Mouse (Mus musculus) adrenal gland (tissue): ENCODE measurements around the gene Pkhd1.

Experiments used
- intact Hi-C: fragments of 180-260 bp; cut with DNase I; formaldehyde crosslinking; loops from one replicate; pipeline ENCODE4 v1.15.1; 2025
- long read RNA-seq, 2 experiments: library from polyadenylated mRNA; unstranded; transcript quantifications; one replicate each; pipeline ENCODE4 v2.0.0; 2020; ENCODE audit warnings: borderline replicate concordance in 1 of 2; ENCODE audit not compliant: insufficient replicate concordance in 1 of 2

Pkhd1 gene
- long read RNA-seq, experiment 1, partial matches to known transcripts = 0 of 1 reads
- long read RNA-seq, experiment 1, other reads (novel, unspliced or antisense) = 1 of 1 reads
- long read RNA-seq, experiment 2 = 0 reads

- intact Hi-C loops = no loop called here
Measured at GRCm38 (mm10) chr1:20617849-20618530, at the start of gene Pkhd1. Pkhd1 (minus strand) TSS chr1:20618064.

DNA sequence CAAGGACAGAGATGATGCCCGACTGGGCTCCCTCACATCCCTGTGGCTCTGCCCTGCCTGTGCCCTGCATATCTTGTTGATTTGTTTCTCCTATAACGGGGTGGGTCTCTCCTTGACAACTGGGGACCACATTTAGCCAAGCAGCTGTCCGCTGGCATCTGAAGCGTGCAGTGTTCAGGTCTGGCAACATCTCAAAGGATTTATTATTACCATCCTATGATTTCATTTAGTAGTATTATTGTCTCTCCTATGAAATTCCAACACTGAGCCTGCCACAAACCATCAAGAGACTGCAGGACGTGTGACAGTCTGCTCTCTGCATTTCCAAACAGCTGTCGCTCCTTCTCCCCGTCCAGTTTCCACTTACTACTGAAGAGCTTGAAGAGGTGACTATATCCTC, 49.7 kb upstream of the Pkhd1 start:
- intact Hi-C loops = no loop called here

DNA sequence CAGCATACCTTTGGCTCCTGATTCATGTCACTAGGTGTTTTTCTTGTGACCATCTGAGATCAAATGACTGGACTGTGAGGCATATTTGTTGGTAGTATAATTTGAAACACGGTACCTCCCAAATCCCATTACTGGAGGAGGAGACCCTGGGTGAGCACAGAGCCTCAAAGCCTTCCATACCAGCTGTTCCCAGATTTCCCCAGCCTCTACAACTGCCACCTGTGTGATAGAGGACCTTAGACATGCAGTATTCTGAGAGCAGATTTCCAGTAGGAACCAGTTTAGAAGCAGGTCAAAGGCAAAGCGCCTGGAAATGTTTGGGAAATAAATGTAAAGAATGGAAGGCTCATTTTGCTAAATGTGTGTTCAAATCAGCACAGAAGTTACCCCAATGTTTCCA, 48.4 kb upstream of the Pkhd1 start:
- intact Hi-C loops = no loop called here

- intact Hi-C loops = no loop called here
Measured at GRCm38 (mm10) chr1:20655085-20655484, 37.2 kb upstream of the Pkhd1 start.

DNA sequence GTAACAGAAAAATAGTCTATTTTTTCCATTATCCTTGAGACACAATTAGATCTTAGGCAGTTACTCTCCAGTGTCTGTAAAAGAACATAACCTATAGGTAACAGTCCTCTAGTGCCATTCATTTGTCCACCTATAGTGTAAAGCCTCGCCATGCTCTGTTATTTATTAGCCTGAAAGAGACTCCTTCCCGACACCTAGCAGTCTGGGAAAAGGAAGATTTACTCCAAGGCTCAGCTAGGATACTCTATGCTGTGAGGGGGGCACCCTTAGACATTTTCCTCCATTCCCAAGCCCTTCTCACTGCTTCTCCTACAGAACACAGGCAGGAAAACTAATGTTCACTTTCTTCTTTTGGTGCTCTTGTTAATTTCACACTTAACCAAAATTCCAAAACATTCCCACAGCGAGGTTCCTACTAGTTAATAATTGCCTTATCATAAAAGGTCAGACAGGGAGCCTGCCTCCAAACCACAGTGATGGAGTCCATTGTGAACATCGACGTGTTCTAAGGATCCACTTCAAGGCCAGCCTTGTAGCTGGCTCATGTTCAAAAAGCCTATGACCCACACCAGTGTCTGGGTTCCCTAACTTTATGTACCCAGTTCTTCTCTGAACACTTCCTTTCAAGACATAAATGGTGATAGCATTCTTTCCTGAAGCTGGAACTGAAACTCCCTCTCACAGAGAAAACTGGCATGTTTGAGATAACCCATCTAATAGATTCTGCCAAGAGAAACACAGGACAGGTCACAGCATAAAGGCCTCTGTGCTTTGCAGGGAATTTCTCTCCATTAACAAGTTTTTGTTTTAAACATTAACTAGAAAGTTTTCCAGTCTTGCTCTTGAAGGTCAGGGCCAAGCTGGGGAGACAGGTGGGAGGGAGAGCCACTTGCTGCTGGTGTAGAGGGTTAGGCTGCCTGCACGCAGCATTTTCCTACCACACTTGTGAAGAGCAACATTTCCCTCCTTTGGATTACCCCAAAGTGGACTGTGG, 35.9 kb upstream of the Pkhd1 start:
- intact Hi-C loops = no loop called here

- intact Hi-C loops = no loop called here
Measured at GRCm38 (mm10) chr1:20634856-20635255, 17.0 kb upstream of the Pkhd1 start.

DNA sequence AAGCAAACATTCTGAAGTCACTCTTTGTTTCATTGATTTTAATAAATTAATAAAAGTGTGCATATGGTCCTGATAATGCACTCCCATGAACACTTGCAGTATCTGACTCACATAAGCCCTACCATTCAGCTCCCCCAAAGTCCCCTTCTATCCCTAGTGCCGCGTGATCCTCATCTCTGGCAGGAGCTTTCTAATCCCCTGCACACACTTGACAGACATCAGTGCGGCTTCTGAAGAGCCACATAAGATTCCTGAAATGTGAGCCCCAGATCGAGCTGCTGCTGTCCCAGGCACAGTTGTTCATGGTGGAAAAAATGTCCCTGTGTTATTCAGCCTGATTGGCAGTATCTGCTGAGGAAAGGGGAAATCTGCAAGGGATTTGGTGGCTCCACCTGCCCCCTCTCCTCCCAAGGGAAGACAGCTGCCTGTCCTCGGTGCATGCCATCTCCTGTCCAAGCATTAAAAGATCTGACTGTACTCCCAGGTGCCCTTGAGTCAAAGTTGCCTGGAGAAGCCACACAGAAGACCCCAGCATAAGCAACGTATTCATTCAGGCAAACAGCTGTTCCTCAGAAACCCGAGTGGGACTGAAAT, 15.5 kb upstream of the Pkhd1 start:
- intact Hi-C loops = no loop called here

GRCm38 (mm10) chr1:20624564-20624963, 6.7 kb upstream of the Pkhd1 start:
- intact Hi-C loops = no loop called here

DNA sequence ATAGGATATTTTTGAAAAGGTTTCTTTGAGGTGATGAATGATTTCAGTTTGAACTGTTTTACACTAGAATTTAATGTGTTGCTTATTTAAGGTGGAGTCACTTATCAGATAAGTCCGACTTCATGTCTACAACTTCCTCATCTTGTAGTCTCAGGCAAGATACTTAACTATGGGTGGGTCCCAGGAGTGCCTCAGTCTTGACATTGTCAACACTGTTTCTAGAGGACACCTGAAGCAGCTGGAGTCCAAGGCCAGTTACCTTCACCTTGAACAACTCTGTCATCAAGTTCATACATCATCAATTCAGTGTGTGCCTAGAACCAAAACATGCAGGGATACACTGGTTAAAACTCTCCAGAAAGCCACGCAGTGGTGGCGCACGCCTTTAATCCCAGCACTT, 5.5 kb upstream of the Pkhd1 start:
- intact Hi-C loops = no loop called here

- intact Hi-C loops = no loop called here
Measured at GRCm38 (mm10) chr1:20620611-20621010, 2.7 kb upstream of the Pkhd1 start.

DNA sequence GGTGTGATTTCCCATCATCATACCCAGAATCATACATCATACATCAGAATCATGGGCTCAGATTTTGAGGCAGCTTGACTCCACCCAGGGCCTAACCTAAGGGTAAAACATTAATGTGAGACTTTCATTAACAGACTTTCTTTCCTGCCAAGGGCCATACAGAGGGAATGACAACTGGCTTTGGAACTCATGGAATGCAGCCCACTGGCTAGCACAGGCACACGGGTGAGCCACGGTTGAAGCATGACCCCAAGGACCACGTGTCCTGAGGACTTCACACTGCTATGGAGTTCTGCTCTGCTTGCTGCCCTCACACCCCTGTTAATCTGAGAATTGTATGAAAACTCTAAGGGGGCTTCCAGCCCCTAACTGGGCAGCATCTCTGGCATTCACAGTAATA, 1.5 kb upstream of the Pkhd1 start:
- intact Hi-C loops = no loop called here

DNA sequence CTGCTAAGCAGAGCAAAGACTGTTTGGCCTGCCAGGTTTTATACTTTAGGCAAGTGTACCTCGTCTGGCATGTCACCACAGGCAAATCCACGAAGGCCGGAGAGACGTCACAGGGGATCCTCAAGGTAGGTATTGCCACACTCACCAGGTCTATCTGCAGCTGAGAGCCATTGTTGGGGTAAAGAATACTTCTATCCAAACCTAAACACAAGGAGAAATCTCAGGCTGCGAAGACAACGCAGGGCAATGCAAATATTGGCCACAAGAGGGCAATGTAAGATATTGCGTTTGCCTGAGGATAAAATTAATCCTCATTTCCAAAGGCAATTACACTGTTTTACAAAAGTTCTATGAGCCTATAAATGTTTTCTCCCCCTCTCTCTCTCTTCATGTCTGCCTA, 5.2 kb downstream of the Pkhd1 start:
- intact Hi-C loops = loop anchor here (5.0 kb wide), 1 partner anchor 190 kb away; no protein-coding TSS in a partner anchor

DNA sequence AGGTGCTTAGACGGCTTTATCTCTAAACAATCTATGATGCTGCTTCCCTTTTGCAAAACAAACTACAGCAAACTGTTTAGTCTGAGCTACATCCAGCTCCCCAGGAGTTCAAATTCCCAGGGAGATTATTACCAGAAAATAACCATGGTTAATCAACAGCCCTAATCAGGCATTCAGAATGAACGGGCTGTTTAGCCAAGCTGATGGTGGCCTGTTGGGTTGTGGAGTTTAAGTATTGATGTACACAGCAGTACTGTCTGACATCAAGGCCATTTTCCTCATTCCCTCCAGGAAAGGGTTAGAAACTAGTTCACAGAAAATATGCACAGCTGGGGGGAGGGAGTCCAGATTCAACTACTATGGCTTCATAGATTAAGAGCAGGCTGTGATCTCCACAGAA, 12.4 kb downstream of the Pkhd1 start:
- intact Hi-C loops = no loop called here

- intact Hi-C loops = no loop called here
Measured at GRCm38 (mm10) chr1:20590488-20590887, 27.4 kb downstream of the Pkhd1 start.

DNA sequence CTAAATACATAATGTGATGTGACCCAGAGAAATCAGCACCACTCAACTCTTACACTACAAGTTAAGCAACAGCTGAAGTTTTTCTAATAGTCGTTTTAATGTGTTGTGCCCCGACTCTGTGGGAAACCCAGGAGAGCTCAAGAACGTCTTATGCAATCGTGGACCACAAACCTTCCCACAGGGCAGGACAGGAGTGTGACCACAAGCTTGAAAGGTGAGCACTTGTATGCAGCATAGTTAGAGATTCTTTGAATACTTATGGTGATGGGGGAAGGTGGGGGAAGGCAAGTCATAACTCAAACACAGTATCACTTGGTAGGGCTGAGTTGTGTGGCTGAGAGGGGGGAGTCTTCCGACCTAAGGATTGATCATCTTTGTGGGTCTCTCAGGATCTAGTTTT, 46.4 kb downstream of the Pkhd1 start:
- intact Hi-C loops = no loop called here

GRCm38 (mm10) chr1:20569430-20569829, 48.4 kb downstream of the Pkhd1 start:
- intact Hi-C loops = no loop called here

DNA sequence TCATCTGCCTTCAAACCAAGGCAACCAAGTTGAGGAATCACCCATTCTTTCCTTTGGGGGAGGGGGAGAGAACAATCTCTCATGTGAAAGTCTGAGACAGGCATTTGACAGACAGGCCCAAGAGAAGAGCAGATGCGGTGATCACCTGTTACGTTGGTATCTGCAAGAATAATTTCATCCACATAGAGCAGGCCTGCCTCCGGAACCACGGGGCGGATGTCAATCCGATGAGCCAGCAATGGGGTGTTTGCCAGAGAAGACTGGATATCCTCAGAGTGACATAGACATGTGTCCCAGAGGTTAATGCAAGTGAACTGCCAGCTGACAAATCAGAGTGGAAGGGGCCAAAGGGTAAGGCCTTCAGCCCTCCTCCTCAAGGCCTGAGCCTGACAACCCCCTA, 59.4 kb downstream of the Pkhd1 start:
- intact Hi-C loops = no loop called here

DNA sequence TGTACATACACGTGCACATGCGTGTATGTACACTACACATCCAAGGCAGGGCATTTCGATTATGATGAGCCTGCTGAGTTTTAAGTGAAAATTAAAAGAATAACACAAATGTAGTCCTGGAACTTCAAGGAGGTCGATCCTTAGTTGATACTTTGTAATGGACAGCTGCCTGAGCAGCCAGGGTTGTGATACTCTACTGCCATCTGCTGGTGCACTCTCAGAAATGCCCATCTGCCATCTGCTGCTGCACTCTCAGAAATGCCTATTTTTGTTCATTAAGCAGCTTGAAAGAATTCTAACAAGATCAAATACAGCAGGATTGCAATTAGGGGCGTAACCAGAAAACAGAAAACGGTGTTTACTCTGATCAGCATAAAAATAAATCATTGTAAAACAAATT, 63.5 kb downstream of the Pkhd1 start:
- intact Hi-C loops = no loop called here

DNA sequence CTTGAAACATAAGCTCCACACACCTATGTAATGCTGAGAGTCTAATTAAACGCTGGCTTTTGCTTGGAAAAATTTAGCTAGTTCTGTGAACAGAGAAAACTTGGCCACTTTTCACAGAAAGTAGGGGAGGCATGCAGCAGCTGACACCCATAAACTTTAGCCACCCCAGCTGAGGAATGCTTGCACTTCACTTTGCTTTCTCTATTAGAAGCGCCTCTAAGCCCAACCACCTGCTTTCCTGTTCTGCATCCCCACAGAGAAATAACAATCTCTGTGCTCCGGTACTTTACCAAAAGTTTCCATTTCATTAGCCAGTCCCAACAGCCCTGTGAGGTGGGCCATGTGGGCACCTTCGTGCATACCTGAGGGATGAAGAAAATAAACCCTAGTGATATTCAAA, 66.5 kb downstream of the Pkhd1 start:
- intact Hi-C loops = no loop called here

DNA sequence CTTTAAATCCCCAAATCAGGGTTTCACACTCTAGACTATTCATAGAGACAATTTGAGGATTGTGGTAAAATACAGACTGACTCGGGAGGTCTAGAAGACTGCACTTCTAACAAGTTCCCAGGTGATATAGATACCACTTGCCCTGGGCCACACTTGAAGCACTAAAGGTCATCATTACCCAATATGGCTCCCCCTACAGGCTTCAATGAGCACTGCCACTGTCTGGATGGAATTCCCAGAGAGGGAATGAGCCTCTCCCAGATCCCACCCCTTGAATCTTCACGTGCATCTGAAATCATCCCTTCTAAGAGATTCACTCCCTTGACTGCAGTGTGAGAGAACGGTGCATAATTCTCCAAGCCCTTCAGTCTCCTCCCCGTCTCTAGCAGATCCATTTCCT, 73.3 kb downstream of the Pkhd1 start:
- intact Hi-C loops = no loop called here

GRCm38 (mm10) chr1:20513364-20514084, 104.3 kb downstream of the Pkhd1 start:
- intact Hi-C loops = loop anchor here (2.0 kb wide), 1 partner anchor 1309 kb away; no protein-coding TSS in a partner anchor
